Mouse (Mus musculus) E14TG2a.4 (cell line): ENCODE results near the gene Cdk17.

ENCODE experiments used
- CTCF ChIP-seq: conservative IDR thresholded peaks from 2 replicates; pipeline ENCODE4 v1.5.1; 2014; ENCODE audit warnings: low read length
- NANOG ChIP-seq: IDR thresholded peaks from 2 replicates; pipeline ENCODE4 v1.6.1; 2014; ENCODE audit warnings: borderline replicate concordance, low read length, mixed read lengths
- POU5F1 ChIP-seq: IDR thresholded peaks from 2 replicates; pipeline ENCODE4 v1.6.1; 2014; ENCODE audit warnings: low read length, borderline replicate concordance

DNA sequence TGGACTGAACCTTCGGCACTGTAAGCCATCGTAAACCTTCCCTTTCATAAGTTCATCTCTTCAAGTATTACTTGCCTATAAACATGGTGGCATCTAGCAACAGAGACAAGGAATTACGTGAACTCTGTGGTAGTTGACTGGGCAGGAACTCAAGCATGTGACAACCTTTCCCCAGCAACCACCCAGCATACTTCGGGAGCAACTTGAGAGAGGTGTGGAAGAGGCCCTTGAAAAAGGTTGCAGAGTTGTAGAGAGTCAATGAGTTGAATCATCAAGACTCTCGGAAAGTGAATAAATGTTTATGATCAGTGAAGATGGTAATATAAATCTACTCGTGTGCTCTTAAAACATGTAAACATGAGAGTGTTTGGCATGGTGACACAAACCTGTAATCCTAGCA is 13.0 kb upstream of the Cdk17 start:
- TF ChIP-seq CTCF (no peak), POU5F1 (no peak), NANOG (no peak)
